Mouse (Mus musculus): Measurements from ENCODE around the gene Vmn2r117. TPM values are rescaled to one million over a fixed set of nuclear protein-coding genes. Genes with fewer than 3 reads are reported as not detected.
"Not testable (repeated sequence)": the region's sequence is repeated elsewhere in the genome, so short reads cannot be mapped to it uniquely, and the experiment has no call there.

Vmn2r117 gene
- not detected for total RNA-seq (2021)
- long read RNA-seq, experiment 1: 0 reads
- long read RNA-seq, experiment 2: 0 reads

- DNase-seq: not testable (repeated sequence)
Observed at GRCm38 (mm10) chr17:23479599-23479998, at the start of gene Vmn2r117. Vmn2r117 (minus strand) TSS chr17:23479699.

- not testable (repeated sequence) for DNase-seq
Observed at GRCm38 (mm10) chr17:23522941-23523732, 43.6 kb upstream of the Vmn2r117 start.

- no peak for DNase-seq
Observed at GRCm38 (mm10) chr17:23518701-23519423, 39.4 kb upstream of the Vmn2r117 start.

- DNase-seq: no peak
Observed at GRCm38 (mm10) chr17:23433150-23433679, 46.3 kb downstream of the Vmn2r117 start.

Other genes with a start within 250 kb of the Vmn2r117 start
- gene Vmn2r114, start 167.2 kb downstream of the Vmn2r117 start, total RNA-seq (2021): not detected
- gene Vmn2r115, start 136.0 kb downstream of the Vmn2r117 start, total RNA-seq (2021): not detected
- not detected for gene Vmn2r116, start 95.1 kb downstream of the Vmn2r117 start, total RNA-seq (2021)
- 1 to 10 TPM; 6.2 to 7.3 TPM for gene Zfp213, start 84.5 kb upstream of the Vmn2r117 start, total RNA-seq (2021)
- 1 to 10 TPM; 2.2 to 3.1 TPM for gene Zfp13, start 119.8 kb upstream of the Vmn2r117 start, total RNA-seq (2021)
- not detected for gene Zscan10, start 121.2 kb upstream of the Vmn2r117 start, total RNA-seq (2021)
- under 1 TPM in 1 of 2 experiments, not detected in 1; 0.13 TPM for gene Mmp25, start 165.6 kb upstream of the Vmn2r117 start, total RNA-seq (2021)
- not detected for gene Bicdl2, start 180.8 kb upstream of the Vmn2r117 start, total RNA-seq (2021)
- gene Hcfc1r1, start 193.9 kb upstream of the Vmn2r117 start, total RNA-seq (2021): 100 to 1,000 TPM; 191 to 199 TPM
- gene Thoc6, start 194.2 kb upstream of the Vmn2r117 start, total RNA-seq (2021): 10 to 100 TPM; 11.0 to 11.2 TPM
- 10 to 100 TPM; 63.7 to 89.9 TPM for gene Tnfrsf12a, start 197.8 kb upstream of the Vmn2r117 start, total RNA-seq (2021)
- not detected for gene Cldn6, start 199.6 kb upstream of the Vmn2r117 start, total RNA-seq (2021)
- gene Cldn9, start 204.3 kb upstream of the Vmn2r117 start, total RNA-seq (2021): not detected
- not detected for gene 1520401A03Rik, start 243.1 kb upstream of the Vmn2r117 start, total RNA-seq (2021)
- gene Pkmyt1, start 246.6 kb upstream of the Vmn2r117 start, total RNA-seq (2021): 1 to 10 TPM; 1.1 to 1.4 TPM